Mouse (Mus musculus) C2C12 (cell line): Measurements from ENCODE around the gene Tmtc1.

Source experiments
- CEBPB ChIP-seq: IDR thresholded peaks from one replicate; pipeline ENCODE4 v1.6.1; 2011; ENCODE audit warnings: low read depth, mild to moderate bottlenecking, control low read depth, moderate library complexity
- CTCF ChIP-seq: IDR thresholded peaks from one replicate; pipeline ENCODE4 v1.5.1; 2011; ENCODE audit not compliant: control insufficient read depth, insufficient read depth, insufficient read length
- FOSL1 ChIP-seq: IDR thresholded peaks from one replicate; pipeline ENCODE4 v1.8.0; 2011; ENCODE audit warnings: mild to moderate bottlenecking, low read length; ENCODE audit not compliant: poor library complexity, insufficient read depth, severe bottlenecking
- USF1 ChIP-seq: IDR thresholded peaks from one replicate; pipeline ENCODE4 v1.6.1; 2011; ENCODE audit warnings: low read depth, mild to moderate bottlenecking, control low read depth, moderate library complexity

DNA sequence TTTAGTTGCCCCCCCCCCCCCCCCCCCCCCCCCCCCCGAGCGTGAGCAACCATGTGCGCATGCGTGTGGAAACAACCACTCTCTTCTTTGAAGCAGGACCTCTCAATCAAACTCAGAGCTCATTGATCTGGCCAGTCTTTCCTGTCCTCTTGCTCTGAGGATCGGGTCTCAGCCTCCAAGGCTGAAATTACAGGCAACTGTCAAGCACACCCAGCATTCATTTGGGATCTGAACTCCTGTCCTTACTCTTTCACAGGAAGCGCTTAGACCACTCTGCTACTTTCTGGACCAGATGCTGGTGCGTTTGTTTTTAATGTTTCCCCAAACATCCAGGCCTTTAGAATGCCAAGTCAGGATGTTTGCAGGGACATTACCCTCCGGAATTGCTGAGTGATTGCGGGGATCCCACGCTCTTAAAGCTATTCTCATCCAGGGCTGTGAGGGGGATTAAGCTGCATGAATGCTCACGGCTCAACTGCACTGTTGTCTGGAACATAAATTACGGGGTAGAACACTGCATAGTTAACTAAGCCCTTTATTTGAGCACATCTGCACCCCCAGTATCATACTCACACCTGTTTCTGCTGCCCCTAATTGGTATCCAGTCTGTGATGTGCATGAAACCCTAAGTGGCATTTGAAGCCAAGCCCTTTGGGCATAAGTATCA is 85.5 kb downstream of the Tmtc1 start:
- TF ChIP-seq CTCF = no peak
- TF ChIP-seq USF1 = no peak
- TF ChIP-seq FOSL1 = no peak
- no peak for TF ChIP-seq CEBPB
